Mouse (Mus musculus) heart, embryonic 15.5 days (tissue): ENCODE data around the gene Trim54. TPM values are rescaled to one million over a fixed set of nuclear protein-coding genes. Genes with fewer than 3 reads are reported as not detected.

Source experiments
- ATAC-seq: fragments of 200-750 bp; cut with Nextera tagmentation; replicated peaks from 2 replicates; pipeline ENCODE4 v1.8.0; 2017; ENCODE audit warnings: low read depth, moderate TSS enrichment; ENCODE audit not compliant: insufficient number of reproducible peaks, insufficient read depth, low FRiP score
- H3K27ac ChIP-seq: fragments of 300-500 bp; sonication (generic); 2 replicates; pipeline ENCODE4 v1.5.1; 2015; ENCODE audit warnings: mild to moderate bottlenecking, inconsistent platforms
- H3K27me3 ChIP-seq: fragments of 300-500 bp; sonication (generic); 2 replicates; pipeline ENCODE4 v1.6.1; 2015; ENCODE audit warnings: inconsistent platforms
- H3K36me3 ChIP-seq: fragments of 300-500 bp; sonication (generic); 2 replicates; pipeline ENCODE4 v1.6.1; 2015; ENCODE audit warnings: mild to moderate bottlenecking, inconsistent platforms
- H3K4me1 ChIP-seq: fragments of 300-500 bp; sonication (generic); replicated peaks from 2 replicates; pipeline ENCODE4 v1.6.1; 2015; ENCODE audit warnings: inconsistent platforms
- H3K4me2 ChIP-seq: fragments of 300-500 bp; sonication (generic); 2 replicates; pipeline ENCODE4 v1.6.1; 2015; ENCODE audit warnings: inconsistent platforms, mild to moderate bottlenecking, moderate library complexity
- H3K4me3 ChIP-seq: fragments of 300-500 bp; sonication (generic); 2 replicates; pipeline ENCODE4 v1.5.1; 2015; ENCODE audit warnings: mild to moderate bottlenecking, inconsistent platforms
- H3K9ac ChIP-seq: fragments of 300-500 bp; sonication (generic); 2 replicates; pipeline ENCODE4 v1.6.1; 2015; ENCODE audit warnings: mild to moderate bottlenecking, inconsistent platforms
- H3K9me3 ChIP-seq: fragments of 300-500 bp; sonication (generic); replicated peaks from 2 replicates; pipeline ENCODE4 v1.6.1; 2016; ENCODE audit warnings: inconsistent platforms
- WGBS: fragments of 180-500 bp; shearing (Covaris S2); methylation state at CpG from one replicate; pipeline ENCODE4 v1.1.7; 2015; ENCODE audit warnings: mixed read lengths; 5-methylcytosine and 5-hydroxymethylcytosine counted together
- polyA plus RNA-seq: library from polyadenylated mRNA; unstranded; fragments of >200 nt; fragmentation: Nextera tagmentation; extraction: Ambion mirVana; gene quantifications from 2 replicates; pipeline ENCODE4 v1.2.1, GENCODE M21; 2015

Gene Trim54
- polyA plus RNA-seq, result 8.0 and 9.9 TPM in 2 replicates

GRCm38 (mm10) chr5:31116354-31116753 lies at the start of gene Trim54:
TSS of gene Trim54 (plus strand) at chr5:31116712.
- Histone ChIP-seq H3K4me1 (peaks cover 8% of the 10 kb centered on the region; the same call in 1 of the 2 replicates), H3K27ac (peak within 1 kb of the TSS; percentile 69), H3K4me3 (peak within 1 kb of the TSS; percentile 39), H3K36me3 (no peaks in the 10 kb centered on the region), H3K9ac (0 out of 2 replicates have a peak within 1 kb of the TSS, but pooled peaks have one; percentile 17), H3K4me2 (peak within 1 kb of the TSS; percentile 57), H3K9me3 (no peaks in the 10 kb centered on the region), H3K27me3 (peaks cover 5% of the 10 kb centered on the region; the same call in 1 of the 2 replicates)
- ATAC-seq, result peak; percentile 66; the same call in 1 of the 2 replicates
- WGBS, result 12% methylated on average over 3 of the region's 3 CpGs

GRCm38 (mm10) chr5:31069810-31070209 lies 46.7 kb upstream of the Trim54 start:
- no peak for ATAC-seq
- Histone ChIP-seq H3K4me2 (no peak overlapping the region), H3K4me1 (no peaks in the 10 kb centered on the region), H3K36me3 (peaks cover 90% of the 10 kb centered on the region), H3K9ac (no peak overlapping the region), H3K27me3 (no peaks in the 10 kb centered on the region), H3K4me3 (no peak overlapping the region), H3K9me3 (no peaks in the 10 kb centered on the region), H3K27ac (no peak overlapping the region)
- 97% methylated on average over 3 of the region's 3 CpGs for WGBS

- WGBS, result 88% methylated on average over 2 of the region's 2 CpGs
- Histone ChIP-seq H3K9ac (no peak overlapping the region), H3K9me3 (no peaks in the 10 kb centered on the region), H3K4me1 (no peaks in the 10 kb centered on the region), H3K36me3 (peaks cover 95% of the 10 kb centered on the region), H3K27ac (no peak overlapping the region), H3K4me3 (no peak overlapping the region), H3K4me2 (no peak overlapping the region), H3K27me3 (no peaks in the 10 kb centered on the region)
- no peak for ATAC-seq
Measured at GRCm38 (mm10) chr5:31071059-31071458, 45.5 kb upstream of the Trim54 start.

GRCm38 (mm10) chr5:31071821-31072220 lies 44.7 kb upstream of the Trim54 start:
- H3K36me3 ChIP-seq, result peaks cover 95% of the 10 kb centered on the region
- no peaks in the 10 kb centered on the region for H3K4me1 ChIP-seq
- WGBS, result 91% methylated on average over 11 of the region's 11 CpGs
- no peak overlapping the region for H3K4me3 ChIP-seq
- no peak overlapping the region for H3K4me2 ChIP-seq
- no peak for ATAC-seq
- H3K27ac ChIP-seq, result no peak overlapping the region
- no peaks in the 10 kb centered on the region for H3K27me3 ChIP-seq
- no peaks in the 10 kb centered on the region for H3K9me3 ChIP-seq
- no peak overlapping the region for H3K9ac ChIP-seq

- ATAC-seq, result no peak
- Histone ChIP-seq H3K36me3 (peaks cover 94% of the 10 kb centered on the region), H3K9ac (no peak overlapping the region), H3K27me3 (no peaks in the 10 kb centered on the region), H3K27ac (no peak overlapping the region), H3K4me3 (no peak overlapping the region), H3K9me3 (no peaks in the 10 kb centered on the region), H3K4me2 (no peak overlapping the region), H3K4me1 (no peaks in the 10 kb centered on the region)
- WGBS, result 90% methylated on average over 12 of the region's 12 CpGs
Measured at GRCm38 (mm10) chr5:31073176-31073575, 43.3 kb upstream of the Trim54 start.

GRCm38 (mm10) chr5:31076346-31076745 lies 40.2 kb upstream of the Trim54 start:
- H3K4me2 ChIP-seq, result no peak overlapping the region
- peaks cover 63% of the 10 kb centered on the region for H3K36me3 ChIP-seq
- no peak overlapping the region for H3K27ac ChIP-seq
- WGBS, result 77% methylated on average over 13 of the region's 13 CpGs
- peaks cover 6% of the 10 kb centered on the region for H3K4me1 ChIP-seq
- no peak overlapping the region for H3K4me3 ChIP-seq
- H3K27me3 ChIP-seq, result no peaks in the 10 kb centered on the region
- H3K9me3 ChIP-seq, result no peaks in the 10 kb centered on the region
- H3K9ac ChIP-seq, result no peak overlapping the region
- no peak for ATAC-seq

GRCm38 (mm10) chr5:31080059-31080794 lies 36.3 kb upstream of the Trim54 start:
- Histone ChIP-seq H3K4me1 (peaks cover 29% of the 10 kb centered on the region), H3K4me2 (no peak overlapping the region), H3K9me3 (no peaks in the 10 kb centered on the region), H3K36me3 (peaks cover 28% of the 10 kb centered on the region), H3K27ac (0 out of 2 replicates have a peak overlapping the region, but pooled peaks have one; percentile 22), H3K9ac (no peak overlapping the region), H3K27me3 (no peaks in the 10 kb centered on the region), H3K4me3 (no peak overlapping the region)
- ATAC-seq, result no peak
- 63% methylated on average over 13 of the region's 13 CpGs for WGBS

- no peak for ATAC-seq
- Histone ChIP-seq H3K4me2 (no peak overlapping the region), H3K27ac (no peak overlapping the region), H3K4me1 (peaks cover 29% of the 10 kb centered on the region), H3K9me3 (no peaks in the 10 kb centered on the region), H3K4me3 (no peak overlapping the region), H3K27me3 (peaks cover under 1% of the 10 kb centered on the region; the same call in 1 of the 2 replicates), H3K36me3 (peaks cover 22% of the 10 kb centered on the region), H3K9ac (no peak overlapping the region)
- 67% methylated on average over 3 of the region's 3 CpGs for WGBS
Measured at GRCm38 (mm10) chr5:31080795-31081164, 35.7 kb upstream of the Trim54 start.

- H3K9me3 ChIP-seq, result no peaks in the 10 kb centered on the region
- H3K9ac ChIP-seq, result no peak overlapping the region
- WGBS, result 84% methylated on average over 3 of the region's 3 CpGs
- peaks cover 16% of the 10 kb centered on the region; the same call in 1 of the 2 replicates for H3K36me3 ChIP-seq
- H3K4me2 ChIP-seq, result no peak overlapping the region
- no peak for ATAC-seq
- no peak overlapping the region for H3K4me3 ChIP-seq
- no peak overlapping the region for H3K27ac ChIP-seq
- peaks cover 7% of the 10 kb centered on the region; the same call in 1 of the 2 replicates for H3K27me3 ChIP-seq
- H3K4me1 ChIP-seq, result peaks cover 29% of the 10 kb centered on the region
Measured at GRCm38 (mm10) chr5:31081386-31081785, 35.1 kb upstream of the Trim54 start.

GRCm38 (mm10) chr5:31082355-31082754 lies 34.2 kb upstream of the Trim54 start:
- H3K27ac ChIP-seq, result peak overlapping the region; percentile 55; the same call in 1 of the 2 replicates
- ATAC-seq, result no peak
- peaks cover 12% of the 10 kb centered on the region; the same call in 1 of the 2 replicates for H3K27me3 ChIP-seq
- peaks cover 29% of the 10 kb centered on the region for H3K4me1 ChIP-seq
- 9% methylated on average over 5 of the region's 5 CpGs for WGBS
- peak overlapping the region; percentile 14; the same call in 1 of the 2 replicates for H3K4me3 ChIP-seq
- peak overlapping the region; percentile 52 for H3K4me2 ChIP-seq
- no peaks in the 10 kb centered on the region for H3K9me3 ChIP-seq
- H3K36me3 ChIP-seq, result peaks cover 8% of the 10 kb centered on the region; the same call in 1 of the 2 replicates
- H3K9ac ChIP-seq, result no peak overlapping the region

- Histone ChIP-seq H3K27me3 (peaks cover 17% of the 10 kb centered on the region), H3K36me3 (peaks cover 1% of the 10 kb centered on the region; the same call in 1 of the 2 replicates), H3K4me1 (peaks cover 29% of the 10 kb centered on the region), H3K4me3 (peak overlapping the region; percentile 14), H3K9ac (no peak overlapping the region; the same call in 1 of the 2 replicates), H3K9me3 (no peaks in the 10 kb centered on the region), H3K4me2 (peak overlapping the region; percentile 52), H3K27ac (peak overlapping the region; percentile 55)
- ATAC-seq, result peak; percentile 54; the same call in 1 of the 2 replicates
- WGBS, result 7% methylated on average over 12 of the region's 12 CpGs
Measured at GRCm38 (mm10) chr5:31082935-31083625, 33.4 kb upstream of the Trim54 start.
